Mouse (Mus musculus): ENCODE results near the gene Zbed5.
"Not testable (repeated sequence)": the region's sequence is repeated elsewhere in the genome, so short reads cannot be mapped to it uniquely, and the experiment has no call there.

The Zbed5 gene

DNA sequence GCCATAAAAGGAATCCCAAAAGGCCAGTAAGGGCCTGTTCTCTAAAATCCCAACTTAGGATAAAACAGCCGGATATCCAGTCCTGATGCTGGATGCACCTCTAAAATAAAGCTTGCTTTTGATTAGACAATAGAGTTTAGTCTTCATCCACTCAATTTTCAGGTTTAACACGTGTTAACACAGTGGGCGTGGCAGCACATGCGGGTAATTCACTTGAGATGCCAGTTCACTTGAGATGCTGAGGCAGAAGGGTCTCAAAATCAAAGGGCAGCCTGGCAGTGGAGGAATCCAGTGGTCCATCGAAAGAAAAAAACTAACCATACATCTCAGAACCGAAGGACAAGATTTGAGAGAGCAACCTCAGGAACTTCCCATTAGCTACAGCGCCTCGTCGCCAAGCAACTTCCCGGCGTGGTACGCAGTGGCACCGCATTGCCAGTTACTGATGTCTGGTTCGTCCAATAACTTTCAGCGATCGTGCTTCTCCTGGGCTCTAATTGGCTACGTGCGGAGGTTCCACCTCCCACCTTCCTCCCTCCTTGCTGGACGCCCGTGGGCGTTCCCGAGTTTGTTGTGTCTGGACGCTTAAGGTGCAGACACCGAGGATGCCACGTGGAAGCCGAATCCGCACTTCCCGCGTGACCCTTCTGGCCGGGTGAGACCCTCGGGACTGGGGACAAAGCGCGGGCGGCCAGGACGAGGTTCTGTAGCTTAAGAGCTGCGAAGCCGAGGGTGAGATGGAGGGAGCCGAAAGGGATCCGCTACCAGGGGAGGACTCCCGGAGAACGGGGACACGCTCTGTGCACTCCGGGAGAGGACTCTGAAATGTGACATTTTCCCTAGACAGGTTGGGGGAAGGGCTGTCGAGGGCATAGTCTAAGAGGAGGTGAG lies at the start of gene Zbed5:
Gene Zbed5 (plus strand): TSS at position 526 of the 891 bp plus-strand sequence.
- peak; percentile 82 for DNase-seq

DNA sequence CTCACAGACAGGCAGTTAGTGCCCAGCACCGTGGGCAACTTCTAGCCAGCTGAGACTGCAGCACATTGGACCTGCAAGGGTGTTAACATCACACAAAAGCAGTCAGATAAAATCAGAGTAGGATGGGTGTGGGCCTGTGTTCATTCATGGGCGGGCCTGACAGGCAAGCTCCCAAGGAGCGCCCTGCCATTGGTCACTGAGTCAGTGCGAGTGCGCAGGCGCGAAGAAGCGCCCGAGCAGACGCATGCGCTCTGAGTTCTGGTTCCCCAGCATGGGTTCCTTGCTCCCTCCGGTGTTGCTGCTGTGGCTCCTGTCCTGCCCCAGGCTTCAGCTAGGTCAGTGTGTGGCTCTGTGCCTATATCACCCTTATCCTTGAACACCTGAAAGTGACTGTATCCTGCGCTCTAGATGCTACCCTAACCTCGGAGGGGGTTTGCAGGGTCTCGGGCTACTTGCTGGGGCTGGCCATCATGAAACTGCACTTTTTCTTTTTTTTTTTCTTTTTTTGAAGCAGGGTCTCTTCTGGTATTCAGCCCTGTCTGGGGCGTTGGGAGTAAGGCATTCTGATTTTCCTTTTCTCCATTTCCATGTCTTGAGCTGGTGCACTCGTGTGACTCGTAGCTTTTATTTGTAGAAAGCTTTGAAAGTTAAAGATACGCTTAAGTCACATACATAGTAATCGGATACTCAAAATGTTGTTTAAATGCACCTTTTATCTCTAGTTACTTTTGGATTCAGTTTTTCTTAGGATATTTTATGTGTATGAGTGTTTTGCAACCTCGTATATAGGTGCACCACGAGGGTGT lies 48.6 kb upstream of the Zbed5 start, which contains the start of gene Sumf2:
Gene Sumf2 (plus strand): TSS at position 235 of the 806 bp plus-strand sequence.
- peak; percentile 96 for DNase-seq

DNA sequence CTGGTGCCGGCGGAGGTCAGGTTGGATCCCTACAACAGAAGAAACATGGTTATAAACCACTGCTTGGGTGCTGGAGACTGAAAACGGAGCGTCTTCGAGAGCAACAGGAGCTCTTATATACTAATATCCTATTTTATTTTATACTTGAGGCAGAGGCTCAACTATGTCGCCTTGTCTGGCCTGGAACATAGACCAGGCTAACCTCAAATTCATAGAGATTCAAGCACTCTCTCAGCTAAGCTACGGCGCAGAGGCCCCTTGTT lies 48.0 kb upstream of the Zbed5 start:
- DNase-seq: no peak

DNA sequence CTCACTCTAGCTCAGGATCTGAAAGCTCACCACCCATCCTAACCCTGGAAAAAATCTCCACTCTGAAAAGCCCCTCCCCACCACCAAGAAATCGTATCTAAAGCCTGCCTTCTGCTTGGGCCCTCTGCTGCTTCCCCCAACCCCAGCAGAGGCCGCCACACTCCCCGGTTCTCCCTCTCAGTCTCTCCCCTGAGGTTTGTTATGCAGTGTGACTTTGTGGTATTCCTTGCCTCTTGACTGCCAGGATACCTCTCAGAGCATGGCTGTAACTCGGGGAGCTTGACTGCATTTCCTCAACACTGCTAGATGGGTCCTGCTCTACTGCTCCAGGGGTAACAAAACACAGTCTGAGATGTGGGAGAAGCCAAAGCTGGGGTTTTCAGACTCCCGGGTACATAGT lies 40.4 kb upstream of the Zbed5 start:
- DNase-seq: no peak

DNA sequence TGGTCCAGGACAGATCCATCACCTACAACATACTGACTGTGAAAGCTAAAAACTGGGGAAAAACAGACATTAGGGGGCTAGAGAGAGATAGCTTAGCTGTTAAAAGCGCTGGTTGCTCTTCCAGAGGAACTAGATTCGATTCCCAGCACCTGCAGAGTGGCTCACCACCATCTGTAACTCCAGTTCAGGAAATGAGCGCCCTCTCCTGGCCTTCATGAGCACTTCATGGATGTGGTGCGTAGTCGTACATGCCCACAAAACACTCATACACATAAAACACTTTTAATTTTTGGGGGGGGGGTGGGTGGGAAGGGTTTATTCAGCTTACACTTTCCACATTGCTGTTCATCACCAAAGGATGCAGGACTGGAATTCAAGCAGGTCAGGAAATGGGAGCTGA lies 39.1 kb upstream of the Zbed5 start:
- no peak for DNase-seq

DNA sequence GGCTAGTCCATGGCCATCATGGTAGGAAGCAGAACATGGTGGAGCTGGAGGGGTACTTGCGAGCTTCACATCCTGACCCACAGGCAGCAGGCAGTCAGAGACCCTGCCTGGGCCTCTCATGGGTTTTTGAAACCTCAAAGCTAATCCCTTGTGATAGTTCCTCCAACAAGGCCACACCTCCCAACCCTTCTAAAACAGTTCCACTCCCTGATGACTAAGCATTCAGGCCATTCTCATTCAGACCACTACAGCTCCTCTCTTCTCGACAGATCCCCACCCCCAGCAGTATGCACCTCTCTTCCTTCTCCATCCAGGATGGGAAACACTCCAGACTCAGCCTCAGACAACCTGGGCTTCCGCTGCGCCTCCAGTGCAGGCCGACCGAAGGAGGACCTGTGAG lies 33.2 kb upstream of the Zbed5 start:
- DNase-seq: no peak

DNA sequence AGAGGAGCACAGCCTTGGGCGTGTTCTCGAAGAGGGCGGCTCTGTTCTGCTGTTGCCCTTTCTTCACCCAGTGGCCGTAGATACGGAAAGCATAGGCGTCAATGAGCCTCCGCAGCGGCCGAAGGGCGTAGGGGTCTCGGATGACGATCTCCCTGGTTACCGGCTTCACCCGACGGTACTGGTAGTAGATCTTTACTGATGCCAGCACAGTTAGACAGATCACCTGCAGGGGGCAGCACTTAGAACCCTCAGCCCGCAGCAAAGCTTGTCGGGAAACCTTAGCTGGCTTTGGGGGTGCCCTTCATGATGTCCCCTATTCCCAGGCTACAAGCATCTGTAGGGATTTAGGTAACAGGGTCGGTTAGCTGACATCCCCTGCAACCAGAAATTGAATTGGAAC lies 31.1 kb upstream of the Zbed5 start:
- peak; percentile 52 for DNase-seq

DNA sequence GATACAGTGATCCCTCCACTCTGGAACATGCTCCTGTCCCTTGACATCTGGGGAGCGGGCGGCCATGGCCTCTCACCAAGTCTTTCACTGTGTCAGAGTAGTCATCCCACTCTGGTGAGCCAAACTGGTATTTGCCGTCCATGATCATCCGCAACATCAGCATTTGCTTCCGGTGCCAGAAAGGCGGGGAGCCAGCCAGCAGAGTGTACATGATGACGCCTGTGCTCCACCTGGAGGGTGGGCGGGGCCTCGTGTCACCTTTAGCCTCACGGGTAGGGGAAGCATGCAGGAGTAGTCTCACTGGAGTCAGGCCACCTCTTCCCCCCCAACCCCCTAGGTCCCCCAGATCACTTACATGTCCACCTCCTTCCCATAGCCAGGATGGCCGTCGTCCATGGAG lies 29.7 kb upstream of the Zbed5 start:
- DNase-seq: no peak

DNA sequence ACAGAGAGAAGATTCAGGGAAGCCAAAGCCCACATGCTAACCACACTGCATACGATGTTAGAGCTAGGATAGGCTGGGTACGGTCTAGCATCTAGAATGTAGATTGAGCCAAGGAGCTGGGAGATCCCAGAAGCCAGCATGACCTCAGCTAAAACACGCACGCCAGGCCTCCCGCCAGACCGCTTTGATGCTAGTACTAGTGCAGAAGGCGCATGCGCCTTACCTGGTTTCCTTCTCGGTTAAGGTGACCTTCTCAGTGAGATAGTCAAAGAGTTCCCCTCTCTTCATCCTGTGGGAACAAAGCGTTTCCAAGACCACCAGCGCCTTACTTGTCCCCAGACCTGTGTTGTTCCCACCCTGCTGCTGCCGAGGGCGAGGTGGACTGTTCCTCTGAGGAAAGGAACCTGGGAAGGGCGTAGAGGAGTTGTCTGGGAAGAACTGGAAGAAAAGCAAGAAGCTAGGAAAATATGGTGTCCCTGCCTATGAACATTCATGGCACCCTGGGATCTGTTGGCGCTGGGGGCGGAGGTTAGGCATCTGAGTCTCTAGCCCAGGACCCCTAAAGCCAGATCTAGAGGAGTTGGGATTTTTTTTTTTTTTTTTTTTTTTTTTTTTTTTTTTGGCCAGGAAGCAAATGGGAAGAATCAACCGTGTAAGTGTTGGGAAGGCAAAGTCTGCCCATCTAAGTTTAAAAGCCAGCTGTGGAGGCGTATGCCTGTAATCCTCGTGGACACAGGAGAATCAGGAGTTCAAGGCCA lies 26.1 kb upstream of the Zbed5 start:
- DNase-seq: no peak

DNA sequence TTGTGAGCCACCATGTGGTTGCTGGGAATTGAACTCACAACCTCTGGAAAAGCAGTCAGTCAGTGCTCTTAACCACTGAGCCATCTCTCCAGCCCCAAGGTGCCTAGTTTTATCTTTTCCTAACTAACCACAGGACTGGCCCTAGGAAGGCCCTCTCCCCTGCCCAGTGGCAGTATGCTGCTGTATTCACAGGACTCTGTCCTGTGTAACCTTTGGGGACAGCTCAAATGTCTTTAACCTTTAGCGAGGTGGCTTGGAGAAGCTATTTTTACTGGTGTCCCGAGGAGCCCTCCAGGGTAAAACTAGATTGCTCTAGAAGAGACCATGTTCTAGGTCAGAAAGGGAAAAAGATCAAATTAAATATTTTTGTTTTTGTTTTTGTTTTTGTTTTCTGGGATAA lies 24.3 kb upstream of the Zbed5 start:
- DNase-seq: no peak

DNA sequence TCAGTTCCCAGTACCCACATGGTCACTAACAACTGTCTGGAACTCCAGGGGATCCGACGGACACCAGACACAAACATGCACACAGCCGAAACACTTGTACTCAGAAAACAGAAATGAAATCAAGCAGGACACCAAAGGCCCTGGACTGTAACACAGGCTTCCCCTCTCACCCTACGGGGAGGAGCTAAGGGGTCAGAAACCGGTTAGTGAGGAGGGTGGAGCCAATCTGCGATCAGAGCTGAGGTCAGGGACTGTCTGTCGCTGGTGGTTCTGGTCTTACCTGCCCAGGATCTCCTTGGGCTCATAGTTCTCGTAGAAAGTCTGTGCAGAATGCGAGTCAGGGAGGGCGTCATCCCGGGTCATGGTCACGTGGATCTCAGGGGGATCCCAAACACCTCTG lies 21.6 kb upstream of the Zbed5 start:
- no peak for DNase-seq

DNA sequence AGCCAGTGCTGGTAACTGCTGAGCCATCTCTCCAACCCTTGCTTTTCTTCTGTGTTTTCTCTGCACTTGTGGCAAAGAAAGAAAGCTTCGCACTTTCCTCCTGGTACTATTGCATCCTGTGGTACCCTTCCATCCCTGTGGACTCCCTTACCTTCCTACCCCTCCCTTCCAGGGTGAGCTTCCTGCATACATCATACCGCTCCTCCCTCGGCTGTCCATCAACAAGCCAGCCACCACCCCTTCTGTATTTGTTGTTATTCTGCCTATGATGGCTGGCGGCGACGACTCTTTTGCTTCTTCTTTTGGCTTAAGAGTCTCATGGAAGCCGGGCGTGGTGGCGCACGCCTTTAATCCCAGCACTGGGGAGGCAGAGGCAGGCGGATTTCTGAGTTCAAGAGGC lies 20.4 kb upstream of the Zbed5 start:
- no peak for DNase-seq

DNA sequence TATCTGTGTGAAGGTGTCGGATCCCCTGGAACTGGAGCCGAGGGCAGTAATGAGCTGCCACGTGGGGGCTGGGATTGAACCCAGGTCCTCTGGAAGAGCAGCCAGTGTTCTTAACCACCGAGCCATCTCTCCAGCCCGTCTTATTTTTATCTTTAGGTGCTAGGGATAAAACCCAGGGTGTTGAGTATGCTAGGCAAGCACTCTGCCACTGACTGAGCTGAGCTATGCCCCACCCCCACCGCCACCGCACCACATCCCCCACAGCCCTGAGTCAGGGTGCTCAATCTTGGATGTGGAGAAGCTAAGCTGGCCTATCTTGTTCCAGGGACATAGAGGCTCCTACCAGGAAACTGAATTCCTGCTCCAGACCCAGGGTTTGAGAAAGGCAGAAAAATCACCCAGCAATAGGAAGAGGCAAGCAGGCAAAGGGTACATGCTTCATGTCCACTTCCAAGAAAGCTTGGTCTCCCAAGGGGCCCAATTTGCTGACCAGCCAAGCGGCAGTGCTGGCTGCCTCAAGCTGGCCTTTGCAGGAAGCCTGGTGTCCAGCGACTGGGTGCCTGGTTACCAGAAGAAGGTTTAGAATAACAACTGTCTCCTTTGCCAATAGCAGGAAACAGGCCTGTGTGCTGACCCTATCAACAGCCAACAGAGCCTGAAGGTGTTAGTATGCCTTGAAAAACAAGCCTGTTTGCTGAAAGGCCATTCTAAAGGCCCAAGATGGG lies 17.6 kb upstream of the Zbed5 start:
- DNase-seq: no peak

DNA sequence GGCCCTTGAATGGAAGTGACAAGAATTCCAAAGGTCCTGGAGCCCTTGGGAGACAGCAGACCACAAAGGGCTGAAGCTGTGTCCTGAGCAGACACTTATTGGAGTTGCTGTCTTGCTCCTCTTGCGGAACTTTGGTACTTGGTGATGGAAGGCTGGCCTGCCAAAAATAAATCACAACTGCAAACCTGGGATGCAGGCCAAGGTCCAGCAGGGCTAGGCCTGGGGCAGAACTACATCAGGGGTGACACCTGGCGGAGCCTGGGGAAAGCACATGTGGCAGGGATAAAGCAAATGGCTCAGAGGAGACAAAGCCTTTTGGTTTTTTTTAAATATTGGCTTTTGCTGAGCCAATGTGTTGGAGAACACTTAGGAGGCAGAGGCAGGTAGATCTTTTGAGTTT lies 16.6 kb upstream of the Zbed5 start:
- DNase-seq: no peak

DNA sequence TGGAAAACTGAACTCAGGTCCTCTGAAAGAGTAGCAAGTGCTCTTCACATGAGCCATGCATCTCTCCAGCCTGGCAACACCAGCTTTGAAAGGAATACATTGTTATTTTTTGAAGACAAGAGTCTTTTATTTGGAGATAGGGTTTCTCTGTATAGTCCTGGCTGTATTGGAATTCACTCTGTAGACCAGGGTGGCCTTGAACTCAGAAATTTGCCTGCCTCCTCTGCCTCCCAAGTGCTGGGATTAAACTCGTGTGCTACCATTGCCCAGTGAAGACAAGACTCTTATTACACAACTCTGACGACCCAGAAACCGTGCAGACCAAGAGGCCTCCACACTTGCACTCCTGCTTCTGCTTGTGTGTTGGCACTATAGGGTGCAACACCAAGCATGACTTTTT lies 15.6 kb upstream of the Zbed5 start:
- DNase-seq: no peak

DNA sequence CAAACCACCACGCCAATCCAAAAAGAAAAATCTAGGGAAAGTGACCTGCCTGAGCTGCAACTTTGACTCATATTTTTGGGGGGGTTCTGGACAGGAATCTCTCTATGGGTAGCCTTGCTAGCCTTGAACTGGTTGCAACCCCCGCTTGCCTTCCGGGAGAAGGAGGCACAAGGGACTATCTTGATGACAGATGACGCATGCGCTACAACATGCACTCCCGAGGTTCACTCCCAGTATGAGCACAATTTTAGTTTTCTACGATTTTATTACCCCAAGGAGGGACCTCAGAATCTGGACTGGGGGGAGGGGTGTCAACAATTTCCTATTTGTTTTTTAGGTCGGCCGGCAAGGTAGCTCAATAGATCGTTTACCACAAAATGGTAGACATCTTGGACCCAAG lies 9.3 kb upstream of the Zbed5 start:
- peak; percentile 9 for DNase-seq

DNA sequence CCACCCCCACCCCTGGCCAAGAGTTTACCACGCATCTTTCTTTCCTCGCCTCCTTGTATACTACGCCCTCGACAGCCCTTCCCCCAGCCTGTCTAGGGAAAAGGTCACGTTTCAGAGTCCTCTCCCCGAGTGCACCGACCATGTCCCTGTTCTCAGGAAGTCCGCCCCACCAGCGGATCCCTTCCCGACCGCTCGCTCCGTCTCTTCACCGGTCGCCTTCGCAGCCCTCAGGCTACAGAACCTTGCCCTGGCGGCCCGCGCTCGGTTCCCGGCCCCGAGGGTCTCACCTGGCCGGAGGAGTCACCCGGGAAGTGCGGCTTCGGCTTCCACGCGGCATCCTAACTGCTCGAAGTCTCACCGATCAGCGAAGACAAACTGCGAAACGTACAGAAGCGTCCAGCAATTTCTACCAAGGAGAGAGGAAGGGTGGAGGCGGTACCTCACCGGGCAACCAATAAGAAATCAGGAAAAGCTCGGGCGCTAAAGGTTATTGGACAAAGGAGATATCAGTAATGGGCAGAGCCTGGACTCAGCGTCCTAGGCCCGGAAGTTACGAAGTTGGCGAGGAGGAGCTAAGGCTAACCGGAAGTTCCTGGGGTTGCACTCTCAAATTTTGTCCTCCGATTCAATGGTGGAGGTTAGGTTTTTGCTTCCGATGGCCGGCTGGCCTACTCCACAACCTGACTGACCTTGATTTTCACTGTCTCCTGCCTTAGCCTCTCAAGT lies 8.4 kb upstream of the Zbed5 start, which contains the start of gene Chchd2:
Gene Chchd2 (minus strand): TSS at position 560 of the 726 bp plus-strand sequence.
- peak; percentile 89 for DNase-seq

DNA sequence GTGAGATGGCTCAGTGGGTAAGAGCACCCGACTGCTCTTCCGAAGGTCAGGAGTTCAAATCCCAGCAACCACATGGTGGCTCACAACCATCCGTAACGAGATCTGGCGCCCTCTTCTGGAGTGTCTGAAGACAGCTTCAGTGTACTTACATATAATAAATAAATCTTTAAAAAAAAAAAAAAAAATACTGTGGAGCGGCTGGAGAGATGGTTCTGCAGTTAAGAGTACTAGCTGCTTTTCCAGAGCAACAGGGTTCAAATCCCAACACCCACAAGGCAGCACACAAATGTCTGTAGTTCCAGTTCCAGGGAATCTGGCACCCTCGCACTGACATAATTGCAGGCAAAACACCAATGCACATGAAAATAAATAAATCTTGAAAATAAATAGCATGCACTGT lies 5.1 kb upstream of the Zbed5 start:
- not testable (repeated sequence) for DNase-seq

DNA sequence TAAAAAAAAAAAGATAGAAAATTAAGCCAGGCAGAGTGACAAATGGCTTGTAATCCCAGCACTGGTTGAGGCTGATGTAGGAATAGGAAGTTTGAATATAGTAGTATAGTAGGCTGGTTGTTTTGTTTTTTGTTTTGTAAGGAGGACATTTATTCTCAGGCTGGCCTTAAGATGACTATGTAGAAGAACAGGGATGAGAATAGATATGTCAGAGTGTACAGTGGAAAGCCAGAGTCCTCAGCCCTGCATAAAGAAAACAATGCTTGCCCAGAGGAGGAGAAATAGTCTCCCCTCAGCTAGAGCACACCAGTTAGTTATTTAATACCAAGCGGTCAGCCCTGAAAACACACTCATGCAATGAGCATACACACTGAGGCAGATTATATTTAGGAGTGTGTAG lies 2.9 kb downstream of the Zbed5 start, which contains the start of gene Phkg1:
Gene Phkg1 (minus strand): TSS at position 101 of the 400 bp plus-strand sequence.
- DNase-seq: no peak

DNA sequence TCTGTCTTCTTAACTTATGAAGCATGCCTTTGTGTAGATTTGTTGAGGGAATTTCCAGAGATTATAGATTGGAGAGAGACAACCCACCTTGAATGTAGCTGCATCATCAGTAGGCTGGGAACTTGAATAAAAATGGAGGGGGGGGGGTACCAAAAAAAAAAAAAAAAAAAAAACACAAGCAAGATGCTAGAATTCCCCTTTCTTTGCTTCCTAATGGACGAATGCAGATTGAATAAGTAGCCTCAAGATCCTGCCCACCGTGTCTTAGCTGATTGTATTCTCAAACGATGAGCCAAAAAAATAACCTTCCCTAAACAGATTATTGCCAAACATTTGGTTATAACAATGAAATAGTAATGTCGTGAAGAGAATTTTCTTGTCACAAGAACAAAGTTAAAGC lies 12.3 kb downstream of the Zbed5 start:
- DNase-seq: no peak

DNA sequence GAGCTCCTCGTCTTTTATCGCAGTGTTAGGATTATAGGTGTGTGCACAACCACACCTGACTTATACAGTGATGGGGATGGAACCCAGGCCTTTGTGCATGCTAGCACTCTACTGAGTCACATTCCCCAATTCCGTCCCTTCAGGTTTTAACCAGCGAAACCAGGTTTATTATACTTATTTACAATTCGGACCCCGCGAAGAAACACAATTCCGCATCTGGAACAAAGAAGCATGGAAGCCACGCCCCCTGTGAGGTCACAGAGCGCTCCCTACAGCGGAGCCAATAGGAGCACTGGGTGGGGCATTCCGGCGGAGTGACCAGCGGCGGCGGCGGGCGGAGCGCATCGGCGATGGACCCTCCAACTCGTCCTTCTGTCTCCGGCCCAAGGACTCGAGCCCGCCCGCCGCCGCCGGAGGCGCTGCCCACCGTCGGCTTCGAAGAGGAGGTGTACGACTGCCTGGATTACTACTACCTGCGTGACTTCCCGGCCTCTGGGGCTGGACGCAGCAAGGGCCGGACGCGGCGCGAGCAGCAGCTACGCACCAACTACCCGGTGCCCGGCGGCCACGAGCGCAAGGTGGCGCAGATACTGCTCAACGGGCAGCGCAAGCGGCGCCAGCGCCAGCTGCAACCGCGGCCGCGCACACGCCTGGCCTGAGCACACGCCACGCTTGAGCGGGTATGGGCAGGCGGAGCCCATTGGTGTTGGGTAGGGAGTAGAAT lies 12.9 kb downstream of the Zbed5 start, which contains the start of gene Nupr1l:
Gene Nupr1l (plus strand): TSS at position 299 of the 724 bp plus-strand sequence.
- DNase-seq: peak; percentile 88
